Mouse (Mus musculus): Measurements from ENCODE around the gene Prkca.

DNA sequence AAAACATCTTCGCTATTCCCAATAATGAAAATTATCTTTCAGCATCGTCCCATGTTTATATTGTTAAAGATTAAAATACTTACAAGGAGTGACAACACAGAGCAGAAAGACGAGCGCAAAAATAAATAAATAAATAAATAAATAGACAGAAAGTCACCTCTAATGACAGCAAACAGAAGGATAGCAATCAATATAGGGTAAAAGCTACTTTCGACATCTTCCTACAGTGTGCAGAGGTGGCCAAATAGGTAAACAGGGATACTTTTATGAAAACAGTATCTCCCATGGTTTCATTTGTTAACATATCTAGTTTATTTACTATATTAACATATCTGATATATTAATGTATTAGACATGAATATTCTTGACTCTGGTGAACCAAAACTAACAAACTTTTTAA is 35.5 kb downstream of the Prkca start:
- TF ChIP-seq MAFK (IDR thresholded peaks at IDR 0.05; ENCODE audit: borderline replicate concordance, low read depth, low read length) (no peak), ZMIZ1 (IDR thresholded peaks at IDR 0.05; ENCODE audit: low read depth, low read length) (no peak), MAX (IDR thresholded peaks at IDR 0.05; ENCODE audit: low read length) (no peak), POLR2A (IDR thresholded peaks at IDR 0.05; ENCODE audit: control insufficient read depth in 1 of 2, insufficient read depth in 1 of 2, low read depth in 1 of 2, low read length in 2 of 2, poor library complexity in 1 of 2) (no peak), GATA1 (IDR thresholded peaks at IDR 0.05; ENCODE audit: low read depth, low read length) (no peak), CTCF (IDR thresholded peaks at IDR 0.05 in 2 of 3, conservative IDR thresholded peaks at IDR 0.05 in 1 of 3; ENCODE audit: control insufficient read depth in 1 of 3, insufficient read depth in 1 of 3, low read depth in 2 of 3, low read length in 3 of 3, poor library complexity in 1 of 3, severe bottlenecking in 1 of 3) (no peak), MXI1 (IDR thresholded peaks at IDR 0.05; ENCODE audit: low read depth, low read length) (no peak), EP300 (IDR thresholded peaks at IDR 0.05; ENCODE audit: low read depth in 1 of 2, low read length in 2 of 2) (no peak), POLR2AphosphoS5 (IDR thresholded peaks at IDR 0.05; ENCODE audit: borderline replicate concordance, low read depth, low read length) (no peak), MEF2A (IDR thresholded peaks at IDR 0.05; ENCODE audit: extremely low read depth, insufficient replicate concordance, low read depth, low read length, poor library complexity, severe bottlenecking) (no peak), CHD2 (IDR thresholded peaks at IDR 0.05; ENCODE audit: low read length) (no peak), TAL1 (IDR thresholded peaks at IDR 0.05; ENCODE audit: low read length) (no peak)

Measured in MEL (cell line).